Mouse (Mus musculus) T-helper 17 cell (primary cell): ENCODE measurements around the gene Kdelr1.

Experiments
- in situ Hi-C, 2 experiments: fragments of 300-600 bp; cut with MboI, MseI; formaldehyde crosslinking; loops; 1 replicate in 1 of 2; 2 replicates in 1 of 2; pipeline ENCODE4 v1.15.1; 2025; ENCODE audit warnings: high pct_unique_total_duplicates in 2 of 2

The Kdelr1 gene

GRCm38 (mm10) chr7:45916056-45917003 lies 43.8 kb downstream of the Kdelr1 start:
- in situ Hi-C loops = loop anchor here in 1 of 2 experiments (10.0 to 25.0 kb wide), 2 partner anchors 1096 to 1512 kb away; partner anchors contain the start of gene Spty2d1

- in situ Hi-C loops = loop anchor here in 1 of 2 experiments (10.0 to 25.0 kb wide), 2 partner anchors 1095 to 1512 kb away; partner anchors contain the start of gene Spty2d1
Measured at GRCm38 (mm10) chr7:45917004-45917704, 44.6 kb downstream of the Kdelr1 start.

GRCm38 (mm10) chr7:45917926-45918325 lies 45.4 kb downstream of the Kdelr1 start:
- in situ Hi-C loops = loop anchor here in 1 of 2 experiments (10.0 to 25.0 kb wide), 2 partner anchors 1094 to 1513 kb away; partner anchors contain the start of gene Spty2d1

- in situ Hi-C loops = loop anchor here in 1 of 2 experiments (10.0 to 25.0 kb wide), 2 partner anchors 1093 to 1514 kb away; partner anchors contain the start of gene Spty2d1
Measured at GRCm38 (mm10) chr7:45919083-45919671, 46.6 kb downstream of the Kdelr1 start.

GRCm38 (mm10) chr7:45919761-45920160 lies 47.2 kb downstream of the Kdelr1 start:
- in situ Hi-C loops = loop anchor here (5.0 to 25.0 kb wide), 3 partner anchors 47 to 1515 kb away; partner anchors contain the start of genes Kdelr1 (in 1 of the 2) and Spty2d1 (in 1 of the 2)

GRCm38 (mm10) chr7:45920583-45921241 lies 48.1 kb downstream of the Kdelr1 start:
- in situ Hi-C loops = loop anchor here (5.0 to 25.0 kb wide), 2 partner anchors 48 to 1092 kb away; partner anchors contain the start of genes Kdelr1 (in 1 of the 2) and Spty2d1 (in 1 of the 2)

GRCm38 (mm10) chr7:45921242-45921621 lies 48.7 kb downstream of the Kdelr1 start, which contains the start of gene Emp3:
Emp3 (minus strand) TSS chr7:45921404.
- in situ Hi-C loops = loop anchor here (5.0 to 25.0 kb wide), 2 partner anchors 49 to 1091 kb away; partner anchors contain the start of genes Kdelr1 (in 1 of the 2) and Spty2d1 (in 1 of the 2)

- in situ Hi-C loops = loop anchor here (5.0 to 25.0 kb wide), 2 partner anchors 50 to 1090 kb away; partner anchors contain the start of genes Kdelr1 (in 1 of the 2) and Spty2d1 (in 1 of the 2)
Measured at GRCm38 (mm10) chr7:45921950-45922600, 49.5 kb downstream of the Kdelr1 start.

GRCm38 (mm10) chr7:45922928-45923761 lies 50.6 kb downstream of the Kdelr1 start:
- in situ Hi-C loops = loop anchor here (5.0 to 25.0 kb wide), 2 partner anchors 51 to 1089 kb away; partner anchors contain the start of genes Kdelr1 (in 1 of the 2) and Spty2d1 (in 1 of the 2)

- in situ Hi-C loops = loop anchor here (5.0 to 25.0 kb wide), 2 partner anchors 52 to 1088 kb away; partner anchors contain the start of genes Kdelr1 (in 1 of the 2) and Spty2d1 (in 1 of the 2)
Measured at GRCm38 (mm10) chr7:45923762-45924428, 51.3 kb downstream of the Kdelr1 start, which contains the start of gene Ccdc114. Ccdc114 (plus strand) TSS chr7:45924072.

- in situ Hi-C loops = loop anchor here (5.0 to 25.0 kb wide), 2 partner anchors 52 to 1088 kb away; partner anchors contain the start of genes Kdelr1 (in 1 of the 2) and Spty2d1 (in 1 of the 2)
Measured at GRCm38 (mm10) chr7:45924429-45924816, 51.9 kb downstream of the Kdelr1 start.

GRCm38 (mm10) chr7:45928626-45929295 lies 56.2 kb downstream of the Kdelr1 start:
- in situ Hi-C loops = no loop called here

GRCm38 (mm10) chr7:45929688-45930087 lies 57.1 kb downstream of the Kdelr1 start:
- in situ Hi-C loops = loop anchor here (10.0 kb wide), 1 partner anchor 195 kb away; no protein-coding TSS in a partner anchor
